Mouse (Mus musculus): ENCODE results near the gene Cd300a. TPM values are rescaled to one million over a fixed set of nuclear protein-coding genes. Genes with fewer than 3 reads are reported as not detected.

Cd300a gene
- 2.2 and 2.3 TPM in 2 replicates for polyA plus RNA-seq (2015; fragmentation: Nextera tagmentation; extraction: Ambion mirVana)

GRCm38 (mm10) chr11:114889991-114890518, at the start of gene Cd300a:
Gene Cd300a (plus strand): TSS chr11:114890041.
- H3K4me2 ChIP-seq (replicated peaks; ENCODE audit: low read depth): no peak within 1 kb of the TSS
- TF ChIP-seq CTCF (IDR thresholded peaks at IDR 0.05; ENCODE audit: low read depth): no peak

GRCm38 (mm10) chr11:114843818-114844463, 45.9 kb upstream of the Cd300a start:
- Histone ChIP-seq H3K4me1 (replicated peaks; ENCODE audit: control insufficient read depth, insufficient read depth, low read length) (no peaks in the 10 kb centered on the region), H3K4me3 (ENCODE audit: low read depth, low read length) (no peak overlapping the region), H3K27ac (ENCODE audit: low read depth, low read length) (no peak overlapping the region), H3K4me2 (replicated peaks; ENCODE audit: low read depth) (no peak overlapping the region), H3K27me3 (replicated peaks; ENCODE audit: control insufficient read depth, insufficient read depth, low read length) (0 out of 2 replicates have a peak, but pooled peaks cover 3% of the 10 kb centered on the region), H3K9me3 (ENCODE audit: control insufficient read depth) (no peaks in the 10 kb centered on the region), H3K36me3 (ENCODE audit: control insufficient read depth, insufficient read depth) (no peaks in the 10 kb centered on the region), H3K9ac (ENCODE audit: low read depth, low read length) (no peak overlapping the region)
- TF ChIP-seq CTCF (IDR thresholded peaks at IDR 0.05; ENCODE audit: low read depth): no peak
- 22% methylated on average over 8 of the region's 8 CpGs for WGBS
- ATAC-seq: no peak

More at GRCm38 (mm10) chr11:114889991-114890518, at the start of gene Cd300a:
- 79% methylated on average over 18 of the region's 18 CpGs for WGBS
- no peak within 1 kb of the TSS for H3K27ac ChIP-seq (ENCODE audit: low read depth, low read length)
- no peaks in the 10 kb centered on the region for H3K27me3 ChIP-seq (replicated peaks; ENCODE audit: control insufficient read depth, insufficient read depth, low read length)
- H3K36me3 ChIP-seq (ENCODE audit: control insufficient read depth, insufficient read depth): no peaks in the 10 kb centered on the region
- no peak for ATAC-seq
- H3K9ac ChIP-seq (ENCODE audit: low read depth, low read length): no peak within 1 kb of the TSS
- H3K4me1 ChIP-seq (replicated peaks; ENCODE audit: control insufficient read depth, insufficient read depth, low read length): no peaks in the 10 kb centered on the region
- H3K4me3 ChIP-seq (ENCODE audit: low read depth, low read length): no peak within 1 kb of the TSS
- no peaks in the 10 kb centered on the region for H3K9me3 ChIP-seq (ENCODE audit: control insufficient read depth)

GRCm38 (mm10) chr11:114844464-114845220, 45.2 kb upstream of the Cd300a start:
- H3K4me2 ChIP-seq (replicated peaks; ENCODE audit: low read depth): no peak overlapping the region
- H3K27ac ChIP-seq (ENCODE audit: low read depth, low read length): no peak overlapping the region
- ATAC-seq: no peak
- TF ChIP-seq CTCF (IDR thresholded peaks at IDR 0.05; ENCODE audit: low read depth): no peak
- H3K36me3 ChIP-seq (ENCODE audit: control insufficient read depth, insufficient read depth): no peaks in the 10 kb centered on the region
- H3K27me3 ChIP-seq (replicated peaks; ENCODE audit: control insufficient read depth, insufficient read depth, low read length): 0 out of 2 replicates have a peak, but pooled peaks cover 9% of the 10 kb centered on the region
- no peaks in the 10 kb centered on the region for H3K4me1 ChIP-seq (replicated peaks; ENCODE audit: control insufficient read depth, insufficient read depth, low read length)
- H3K4me3 ChIP-seq (ENCODE audit: low read depth, low read length): no peak overlapping the region
- no peak overlapping the region for H3K9ac ChIP-seq (ENCODE audit: low read depth, low read length)
- no peaks in the 10 kb centered on the region for H3K9me3 ChIP-seq (ENCODE audit: control insufficient read depth)
- WGBS: 66% methylated on average over 7 of the region's 7 CpGs

- no peak for ATAC-seq
- Histone ChIP-seq H3K4me1 (replicated peaks; ENCODE audit: control insufficient read depth, insufficient read depth, low read length) (no peaks in the 10 kb centered on the region), H3K9me3 (ENCODE audit: control insufficient read depth) (no peaks in the 10 kb centered on the region), H3K9ac (ENCODE audit: low read depth, low read length) (no peak overlapping the region), H3K27me3 (replicated peaks; ENCODE audit: control insufficient read depth, insufficient read depth, low read length) (peaks cover 18% of the 10 kb centered on the region; the same call in 1 of the 2 replicates), H3K4me2 (replicated peaks; ENCODE audit: low read depth) (no peak overlapping the region), H3K36me3 (ENCODE audit: control insufficient read depth, insufficient read depth) (no peaks in the 10 kb centered on the region), H3K27ac (ENCODE audit: low read depth, low read length) (no peak overlapping the region), H3K4me3 (ENCODE audit: low read depth, low read length) (no peak overlapping the region)
- no peak for TF ChIP-seq CTCF (IDR thresholded peaks at IDR 0.05; ENCODE audit: low read depth)
- 88% methylated on average over 4 of the region's 4 CpGs for WGBS
These were observed 43.5 kb upstream of the Cd300a start for GRCm38 (mm10) chr11:114846336-114846735.

GRCm38 (mm10) chr11:114847008-114847407, 42.8 kb upstream of the Cd300a start:
- Histone ChIP-seq H3K4me1 (replicated peaks; ENCODE audit: control insufficient read depth, insufficient read depth, low read length) (no peaks in the 10 kb centered on the region), H3K9me3 (ENCODE audit: control insufficient read depth) (no peaks in the 10 kb centered on the region), H3K4me2 (replicated peaks; ENCODE audit: low read depth) (no peak overlapping the region), H3K27me3 (replicated peaks; ENCODE audit: control insufficient read depth, insufficient read depth, low read length) (peaks cover 25% of the 10 kb centered on the region; the same call in 1 of the 2 replicates), H3K9ac (ENCODE audit: low read depth, low read length) (no peak overlapping the region), H3K36me3 (ENCODE audit: control insufficient read depth, insufficient read depth) (no peaks in the 10 kb centered on the region), H3K27ac (ENCODE audit: low read depth, low read length) (no peak overlapping the region), H3K4me3 (ENCODE audit: low read depth, low read length) (no peak overlapping the region)
- TF ChIP-seq CTCF (IDR thresholded peaks at IDR 0.05; ENCODE audit: low read depth): no peak
- WGBS: 88% methylated on average over 5 of the region's 5 CpGs
- ATAC-seq: no peak

- no peak overlapping the region for H3K4me2 ChIP-seq (replicated peaks; ENCODE audit: low read depth)
- no peak overlapping the region for H3K27ac ChIP-seq (ENCODE audit: low read depth, low read length)
- no peaks in the 10 kb centered on the region for H3K4me1 ChIP-seq (replicated peaks; ENCODE audit: control insufficient read depth, insufficient read depth, low read length)
- H3K4me3 ChIP-seq (ENCODE audit: low read depth, low read length): no peak overlapping the region
- no peak overlapping the region for H3K9ac ChIP-seq (ENCODE audit: low read depth, low read length)
- no peaks in the 10 kb centered on the region for H3K9me3 ChIP-seq (ENCODE audit: control insufficient read depth)
- 29% methylated on average over 2 of the region's 2 CpGs for WGBS
- no peak for ATAC-seq
- peaks cover 36% of the 10 kb centered on the region for H3K27me3 ChIP-seq (replicated peaks; ENCODE audit: control insufficient read depth, insufficient read depth, low read length)
- TF ChIP-seq CTCF (IDR thresholded peaks at IDR 0.05; ENCODE audit: low read depth): no peak
- no peaks in the 10 kb centered on the region for H3K36me3 ChIP-seq (ENCODE audit: control insufficient read depth, insufficient read depth)
These were observed 40.3 kb upstream of the Cd300a start for GRCm38 (mm10) chr11:114849572-114849971.
